Mouse (Mus musculus) stomach, embryonic 14.5 days (tissue): ENCODE data around the gene Dus3l. TPM values are rescaled to one million over a fixed set of nuclear protein-coding genes. Genes with fewer than 3 reads are reported as not detected.

Experiments
- ATAC-seq: fragments of 200-750 bp; cut with Nextera tagmentation; 2 replicates; pipeline ENCODE4 v1.8.0; 2017; ENCODE audit warnings: low read depth, moderate TSS enrichment; ENCODE audit not compliant: insufficient number of reproducible peaks, insufficient read depth, low FRiP score
- H3K27ac ChIP-seq: fragments of 300-500 bp; sonication (generic); 2 replicates; pipeline ENCODE4 v1.5.1; 2014; ENCODE audit warnings: mild to moderate bottlenecking, low read length, moderate library complexity, mixed read lengths
- H3K27me3 ChIP-seq: fragments of 300-500 bp; sonication (generic); 2 replicates; pipeline ENCODE4 v1.6.1; 2014; ENCODE audit warnings: low read length, control low read depth, mixed read lengths; ENCODE audit not compliant: control insufficient read depth, insufficient read depth
- H3K36me3 ChIP-seq: fragments of 300-500 bp; sonication (generic); 2 replicates; pipeline ENCODE4 v1.6.1; 2014; ENCODE audit warnings: mild to moderate bottlenecking, control low read depth, low read length, moderate library complexity, mixed read lengths; ENCODE audit not compliant: control insufficient read depth, insufficient read depth
- H3K4me1 ChIP-seq: fragments of 300-500 bp; sonication (generic); 2 replicates; pipeline ENCODE4 v1.6.1; 2014; ENCODE audit warnings: low read length, control low read depth, mixed read lengths; ENCODE audit not compliant: control insufficient read depth, insufficient read depth
- H3K4me2 ChIP-seq: fragments of 300-500 bp; sonication (generic); replicated peaks from 2 replicates; pipeline ENCODE4 v1.6.1; 2014; ENCODE audit warnings: low read depth, low read length, control low read depth
- H3K4me3 ChIP-seq: fragments of 300-500 bp; sonication (generic); 2 replicates; pipeline ENCODE4 v1.5.1; 2014; ENCODE audit warnings: low read depth, low read length, control low read depth
- H3K9ac ChIP-seq: fragments of 300-500 bp; sonication (generic); replicated peaks from 2 replicates; pipeline ENCODE4 v1.6.1; 2014; ENCODE audit warnings: low read depth, mild to moderate bottlenecking, control low read depth, low read length, moderate library complexity, mixed read lengths
- H3K9me3 ChIP-seq: fragments of 300-500 bp; sonication (generic); 2 replicates; pipeline ENCODE4 v1.6.1; 2016; ENCODE audit warnings: low read depth, low read length, control low read depth; ENCODE audit not compliant: control insufficient read depth
- WGBS: fragments of 180-500 bp; shearing (Covaris S2); extraction: QIAGEN DNeasy Blood & Tissue Kit; methylation state at CpG from one replicate; pipeline ENCODE4 v1.1.7; 2014; 5-methylcytosine and 5-hydroxymethylcytosine counted together
- polyA plus RNA-seq: library from polyadenylated mRNA; unstranded; fragments of >200 nt; fragmentation: Nextera tagmentation; extraction: Ambion mirVana; gene quantifications from 2 replicates; pipeline ENCODE4 v1.2.1, GENCODE M21; 2014

Dus3l gene
- polyA plus RNA-seq, 1 experiment from 2014 or later: 46.3 TPM

DNA sequence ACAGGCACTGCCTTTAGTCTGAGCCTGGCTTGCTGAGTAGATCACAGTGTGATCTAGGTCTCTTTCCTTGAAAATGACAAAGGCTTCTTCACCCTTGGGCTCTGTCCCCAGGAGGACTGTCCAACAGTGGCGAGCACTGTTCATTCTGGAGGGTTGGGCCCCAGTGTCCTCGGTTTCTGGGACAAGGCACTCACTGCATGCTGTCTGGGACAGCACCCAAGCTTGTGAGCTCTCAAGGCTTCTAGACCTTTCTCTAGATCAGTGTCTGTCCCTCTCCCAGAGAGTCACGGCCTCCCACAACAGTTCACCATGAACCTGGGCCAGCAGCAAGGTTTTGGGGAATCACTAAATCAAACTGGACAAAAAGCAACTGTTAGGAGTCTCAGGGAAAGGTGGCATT lies 28.0 kb downstream of the Dus3l start:
- H3K4me2 ChIP-seq: no peak overlapping the region
- H3K4me1 ChIP-seq: no peaks in the 10 kb centered on the region
- 84% methylated on average over 3 of the region's 3 CpGs for WGBS
- no peak for ATAC-seq
- no peaks in the 10 kb centered on the region for H3K9me3 ChIP-seq
- no peaks in the 10 kb centered on the region for H3K36me3 ChIP-seq
- no peak overlapping the region for H3K4me3 ChIP-seq
- no peaks in the 10 kb centered on the region for H3K27me3 ChIP-seq
- no peak overlapping the region for H3K9ac ChIP-seq
- H3K27ac ChIP-seq: no peak overlapping the region

DNA sequence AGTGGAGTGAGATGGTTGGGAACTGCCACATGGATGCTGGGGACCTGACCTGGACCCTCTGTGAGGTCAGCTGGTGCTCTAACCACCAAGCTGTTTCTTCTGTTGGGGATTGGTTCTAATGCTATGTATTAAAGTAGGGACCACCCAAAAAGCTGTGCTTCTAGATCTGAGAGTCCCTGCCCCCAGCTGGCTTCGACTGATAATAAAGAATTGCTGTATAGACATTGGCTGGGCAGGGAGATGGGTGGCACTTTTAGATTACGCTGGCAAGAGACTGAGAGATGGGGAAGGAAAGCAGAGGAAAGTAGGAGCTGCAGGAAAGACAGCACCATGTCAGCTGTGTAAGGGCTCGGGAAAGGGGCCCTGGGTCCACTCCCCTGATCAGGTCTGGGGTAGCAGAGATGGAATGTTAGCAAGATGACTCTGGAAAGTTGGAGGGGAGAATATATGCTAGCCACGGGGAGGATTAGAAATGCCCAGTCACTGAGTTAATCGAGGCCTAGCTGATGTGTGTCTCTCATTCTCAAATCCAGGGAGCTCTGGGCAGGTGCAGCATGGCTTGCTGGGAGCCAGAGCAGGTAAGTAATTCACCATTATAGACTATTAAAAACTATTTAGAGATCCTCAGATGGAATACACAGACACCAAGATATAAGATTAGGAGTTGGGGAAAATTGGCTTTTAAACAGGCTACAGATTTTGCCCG lies 29.2 kb downstream of the Dus3l start:
- H3K9me3 ChIP-seq: no peaks in the 10 kb centered on the region
- H3K4me1 ChIP-seq: no peaks in the 10 kb centered on the region
- H3K4me3 ChIP-seq: no peak overlapping the region
- ATAC-seq: no peak
- WGBS: 75% methylated on average over 6 of the region's 6 CpGs
- no peaks in the 10 kb centered on the region for H3K27me3 ChIP-seq
- H3K27ac ChIP-seq: no peak overlapping the region
- no peak overlapping the region for H3K9ac ChIP-seq
- no peaks in the 10 kb centered on the region for H3K36me3 ChIP-seq
- H3K4me2 ChIP-seq: no peak overlapping the region

GRCm38 (mm10) chr17:56799276-56799675 lies 34.7 kb downstream of the Dus3l start:
- Histone ChIP-seq H3K4me1 (no peaks in the 10 kb centered on the region), H3K36me3 (no peaks in the 10 kb centered on the region), H3K4me2 (no peak overlapping the region), H3K27ac (no peak overlapping the region), H3K27me3 (no peaks in the 10 kb centered on the region), H3K9me3 (no peaks in the 10 kb centered on the region), H3K4me3 (no peak overlapping the region), H3K9ac (no peak overlapping the region)
- no peak for ATAC-seq
- WGBS: 88% methylated on average over 3 of the region's 3 CpGs

GRCm38 (mm10) chr17:56802065-56802464 lies 37.5 kb downstream of the Dus3l start:
- Histone ChIP-seq H3K9ac (no peak overlapping the region), H3K36me3 (no peaks in the 10 kb centered on the region), H3K9me3 (no peaks in the 10 kb centered on the region), H3K27me3 (no peaks in the 10 kb centered on the region), H3K4me3 (no peak overlapping the region), H3K4me1 (no peaks in the 10 kb centered on the region), H3K27ac (no peak overlapping the region), H3K4me2 (no peak overlapping the region)
- ATAC-seq: no peak
- WGBS: 81% methylated on average over 8 of the region's 8 CpGs

- no peak for ATAC-seq
- Histone ChIP-seq H3K9me3 (no peaks in the 10 kb centered on the region), H3K27ac (no peak overlapping the region), H3K4me2 (no peak overlapping the region), H3K27me3 (no peaks in the 10 kb centered on the region), H3K4me3 (no peak overlapping the region), H3K4me1 (peaks cover 4% of the 10 kb centered on the region; the same call in 1 of the 2 replicates), H3K9ac (no peak overlapping the region), H3K36me3 (no peaks in the 10 kb centered on the region)
- WGBS: 73% methylated on average over 5 of the region's 5 CpGs
Observed at GRCm38 (mm10) chr17:56804952-56805351, 40.4 kb downstream of the Dus3l start.

DNA sequence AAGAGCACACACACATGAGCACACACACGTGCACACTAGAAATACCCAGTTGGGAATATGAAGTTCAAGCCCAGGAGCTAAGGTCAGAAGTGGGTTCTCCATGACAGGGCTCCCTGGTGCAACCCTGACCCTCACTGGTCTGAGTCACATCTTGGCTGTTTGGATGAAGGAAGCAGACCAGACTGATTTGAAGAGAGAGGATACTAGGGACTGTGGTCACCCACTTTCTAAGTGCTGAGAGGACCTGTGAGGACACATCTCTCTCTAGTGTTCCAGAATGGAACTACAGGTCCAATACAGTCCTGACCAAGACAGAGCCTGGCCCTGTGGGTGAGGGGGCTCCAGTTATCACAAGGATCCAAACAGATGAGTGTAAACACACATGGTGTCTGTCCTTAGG lies 41.2 kb downstream of the Dus3l start:
- ATAC-seq: no peak
- 76% methylated on average over 1 of the region's 1 CpGs for WGBS

GRCm38 (mm10) chr17:56808518-56808917 lies 44.0 kb downstream of the Dus3l start:
- peak; percentile 56; the same call in 1 of the 2 replicates for ATAC-seq
- no peaks in the 10 kb centered on the region for H3K9me3 ChIP-seq
- H3K4me1 ChIP-seq: peaks cover 14% of the 10 kb centered on the region; the same call in 1 of the 2 replicates
- no peaks in the 10 kb centered on the region for H3K27me3 ChIP-seq
- H3K4me2 ChIP-seq: no peak overlapping the region
- no peak overlapping the region for H3K9ac ChIP-seq
- WGBS: 7% methylated on average over 9 of the region's 9 CpGs
- no peak overlapping the region for H3K27ac ChIP-seq
- no peak overlapping the region for H3K4me3 ChIP-seq
- no peaks in the 10 kb centered on the region for H3K36me3 ChIP-seq

More for the DNA sequence above, 41.2 kb downstream of the Dus3l start:
- H3K36me3 ChIP-seq: no peaks in the 10 kb centered on the region
- peaks cover 12% of the 10 kb centered on the region; the same call in 1 of the 2 replicates for H3K4me1 ChIP-seq
- H3K27me3 ChIP-seq: no peaks in the 10 kb centered on the region
- H3K4me3 ChIP-seq: no peak overlapping the region
- H3K9me3 ChIP-seq: no peaks in the 10 kb centered on the region
- no peak overlapping the region for H3K4me2 ChIP-seq
- H3K27ac ChIP-seq: no peak overlapping the region
- no peak overlapping the region for H3K9ac ChIP-seq

GRCm38 (mm10) chr17:56810245-56810644 lies 45.7 kb downstream of the Dus3l start:
- Histone ChIP-seq H3K36me3 (no peaks in the 10 kb centered on the region), H3K27me3 (no peaks in the 10 kb centered on the region), H3K4me2 (no peak overlapping the region), H3K4me3 (no peak overlapping the region), H3K9me3 (no peaks in the 10 kb centered on the region), H3K9ac (no peak overlapping the region), H3K4me1 (peaks cover 14% of the 10 kb centered on the region), H3K27ac (peak overlapping the region; percentile 45; the same call in 1 of the 2 replicates)
- 3% methylated on average over 3 of the region's 3 CpGs for WGBS
- ATAC-seq: peak; percentile 82
